Mouse (Mus musculus) skeletal muscle tissue, adult 2 months (tissue): ENCODE measurements at regions not wholly inside any gene's neighbourhood (a gene's known extent, or its start where the extent isn't known, plus 50 kb on each side); places are given as distances from the start of the nearest gene placed in this dataset.

ENCODE experiments used
- DNase-seq: peaks from one replicate; pipeline ENCODE4 v3.0.0-alpha.2; 2012; ENCODE audit warnings: low read depth, low spot score

DNA sequence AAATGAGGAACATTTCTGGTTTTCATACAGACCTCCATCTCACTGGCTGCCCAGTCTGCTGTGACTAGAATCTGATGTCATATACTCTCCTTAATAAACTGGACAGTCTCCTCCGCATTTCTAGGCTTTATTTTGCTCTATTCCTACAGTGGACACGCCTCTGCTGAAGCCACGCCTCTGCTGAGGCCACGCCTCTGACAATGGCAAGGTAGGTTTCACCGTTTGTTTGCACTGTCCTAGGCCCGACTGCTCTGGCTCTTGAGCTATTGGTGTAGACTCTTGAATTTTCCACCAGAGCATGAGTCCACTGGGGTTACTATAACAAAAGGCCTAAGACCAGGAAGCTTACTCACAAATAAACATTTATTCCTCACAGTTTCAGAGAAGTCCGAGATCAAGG is 69.8 kb upstream of the Pax2 start:
- no peak for DNase-seq

DNA sequence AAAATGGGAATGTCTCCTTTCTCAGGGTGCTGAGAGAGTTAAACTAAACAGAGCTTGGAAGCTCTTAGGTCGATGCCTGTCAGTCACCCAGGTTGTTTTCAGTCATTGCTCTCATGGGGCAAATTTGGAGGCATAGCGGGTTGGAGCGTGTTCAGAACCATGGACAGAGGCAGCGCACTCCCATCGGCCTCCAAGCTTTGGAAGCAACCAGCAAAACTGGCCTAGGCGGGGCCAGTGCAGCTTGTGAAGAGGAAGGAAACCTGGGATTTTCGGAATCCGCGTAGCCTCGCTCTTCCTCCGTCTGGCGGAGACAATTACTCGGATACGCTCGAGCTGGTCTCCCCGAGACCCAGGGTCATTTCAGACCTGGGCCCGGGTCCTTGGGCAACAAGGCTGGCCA is 63.4 kb upstream of the Pax2 start:
- no peak for DNase-seq

DNA sequence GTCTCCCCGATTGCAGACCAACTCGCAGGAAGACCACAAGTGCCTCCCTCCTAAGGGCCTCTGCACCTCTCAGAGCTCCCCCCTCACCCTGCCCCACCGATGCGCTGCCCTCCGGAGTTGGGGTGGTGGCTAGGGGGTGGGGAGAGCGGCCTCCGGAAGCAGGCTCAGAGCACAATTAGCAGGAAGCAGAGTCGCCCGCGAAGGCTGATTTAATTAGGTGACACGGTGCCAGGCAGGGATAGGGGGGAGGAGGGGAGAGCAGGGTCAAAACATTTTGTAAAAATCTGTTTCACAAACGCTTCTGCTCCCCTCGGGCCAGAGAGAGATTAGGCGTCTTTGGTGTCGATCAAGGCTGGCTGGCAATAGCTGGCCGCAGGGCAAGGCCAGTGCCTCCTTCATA is 63.0 kb upstream of the Pax2 start:
- DNase-seq = no peak

DNA sequence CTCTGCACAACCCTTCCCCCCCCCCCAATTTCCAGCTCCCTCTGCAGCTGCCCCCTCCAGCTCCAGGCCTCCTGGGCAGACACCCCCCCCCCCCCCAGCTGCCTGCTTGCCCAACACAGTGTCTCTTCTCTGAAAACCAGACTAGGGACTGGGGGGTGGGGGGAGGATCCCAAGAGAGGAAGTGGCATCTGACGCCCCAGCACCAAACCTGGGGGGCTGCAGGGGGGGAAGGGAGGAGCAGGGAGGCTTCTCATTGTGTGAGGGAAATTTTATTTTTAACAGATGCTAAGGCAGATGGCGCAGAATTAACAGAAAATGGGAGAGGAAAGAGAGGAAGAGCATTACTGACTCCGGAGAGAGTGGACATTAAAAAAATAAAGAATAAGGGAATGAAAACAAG is 60.5 kb upstream of the Pax2 start:
- no peak for DNase-seq

DNA sequence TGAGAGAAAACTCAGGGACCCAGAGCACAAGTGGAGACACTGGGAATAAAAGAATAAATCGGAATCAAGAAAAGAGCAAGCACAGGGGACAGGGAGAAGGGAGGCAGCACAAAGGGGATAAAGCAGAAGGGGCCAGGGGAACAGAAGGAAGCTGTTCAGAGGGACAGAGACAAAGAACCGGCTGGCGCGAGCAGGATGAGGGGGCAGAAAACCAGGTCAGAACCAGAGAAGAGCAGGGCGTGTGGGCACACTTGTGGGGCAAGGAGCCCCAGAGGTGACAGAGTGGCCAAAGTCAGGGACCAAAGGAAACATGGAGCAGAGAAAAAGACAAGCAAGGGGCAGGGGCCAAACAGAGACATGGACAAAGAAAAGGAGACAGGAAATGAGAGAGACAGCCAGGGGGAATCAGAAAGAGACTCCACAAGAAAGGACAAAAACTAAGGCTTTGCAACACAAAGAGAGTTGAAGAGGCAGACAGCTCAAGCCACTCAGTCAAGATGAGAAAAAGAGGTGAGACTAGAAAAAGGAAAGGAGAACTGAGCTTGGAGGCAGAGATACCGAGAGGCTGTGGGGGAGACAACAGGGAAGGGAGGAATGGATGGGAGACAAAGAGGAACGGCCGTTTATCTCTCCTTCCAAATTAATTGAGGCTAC is 59.7 kb upstream of the Pax2 start:
- DNase-seq = no peak

DNA sequence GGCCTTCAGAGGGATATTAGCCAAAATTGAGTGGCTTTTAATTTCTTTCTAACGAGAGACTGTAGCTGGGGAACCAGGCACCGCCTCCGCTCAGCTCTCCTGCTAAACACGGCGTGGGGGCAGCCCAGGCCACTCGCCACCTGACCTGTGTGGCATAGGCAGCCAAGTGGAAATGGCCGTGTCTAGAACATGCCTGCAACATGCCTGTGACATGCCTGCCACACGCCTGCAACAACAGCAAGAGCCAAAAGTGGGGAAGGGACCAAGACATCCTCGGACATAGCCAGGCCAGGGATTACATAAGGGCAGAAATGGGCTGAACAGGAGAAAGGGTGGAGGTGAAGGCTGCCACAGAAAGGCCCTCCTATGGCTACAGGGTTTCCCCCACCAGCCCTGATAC is 59.1 kb upstream of the Pax2 start:
- no peak for DNase-seq

DNA sequence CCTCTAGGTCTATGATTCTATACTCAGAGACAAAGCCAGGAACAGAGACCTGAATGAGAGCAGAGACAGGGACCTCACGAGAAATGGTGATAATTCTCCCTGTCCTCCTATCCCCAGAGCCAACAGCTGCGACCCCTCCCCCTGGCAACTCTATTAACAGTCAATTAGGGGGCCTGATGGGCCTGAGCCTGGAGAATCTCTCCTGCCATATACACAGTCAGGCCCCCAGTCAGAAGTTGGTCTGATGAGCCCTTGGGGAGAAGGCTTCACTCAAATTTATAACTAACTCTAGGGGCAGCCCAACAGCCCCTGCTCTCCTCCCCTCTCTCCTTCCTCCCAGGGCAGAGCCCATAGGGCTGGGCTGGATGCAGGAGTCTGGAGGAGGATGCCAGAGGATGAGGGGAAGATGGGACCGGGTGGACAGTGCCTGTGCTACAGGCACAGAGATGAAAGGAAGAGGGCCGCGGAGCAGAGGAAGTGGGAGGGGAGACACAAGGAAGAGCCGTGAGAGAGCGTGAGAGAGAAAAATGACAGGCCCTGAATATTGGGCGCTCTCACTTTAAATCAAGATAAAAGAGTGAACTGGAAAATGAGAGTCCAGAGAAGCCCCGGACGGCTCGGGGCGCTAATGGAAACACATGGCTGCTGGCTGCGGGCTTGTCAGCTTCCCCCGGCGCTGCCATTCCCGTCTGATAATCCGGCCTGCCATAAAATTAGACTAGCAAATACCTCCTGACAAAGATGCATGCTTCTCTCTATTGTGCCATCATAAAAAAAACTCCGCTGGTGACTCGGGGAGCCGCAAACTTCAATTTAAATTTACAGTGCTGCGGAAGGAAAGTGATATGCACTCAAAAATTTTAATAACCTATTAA is 57.2 kb upstream of the Pax2 start:
- DNase-seq = no peak
